Mouse (Mus musculus): ENCODE data around the gene P4ha2. TPM values are rescaled to one million over a fixed set of nuclear protein-coding genes. Genes with fewer than 3 reads are reported as not detected.

P4ha2 gene
- 0.54 TPM in 1 of 2 replicates, not detected in the other for total RNA-seq (2023)

GRCm38 (mm10) chr11:54100045-54100691, at the start of gene P4ha2:
P4ha2 (plus strand) TSS chr11:54100095.

GRCm38 (mm10) chr11:54068520-54069371, 31.1 kb upstream of the P4ha2 start, which contains the start of gene Pdlim4:
Pdlim4 (minus strand) TSS chr11:54069014.

Other genes with a start within 250 kb of the P4ha2 start
- gene Gm12216, start 240.8 kb upstream of the P4ha2 start, total RNA-seq (2023) = 0.41 TPM in 1 of 2 replicates, not detected in the other
- 5.4 and 6.4 TPM in 2 replicates for gene Slc22a5, start 208.4 kb upstream of the P4ha2 start, total RNA-seq (2023)
- gene Slc22a21, start 119.8 kb upstream of the P4ha2 start, total RNA-seq (2023) = 1.7 and 3.2 TPM in 2 replicates
- gene Slc22a4, start 72.0 kb upstream of the P4ha2 start, total RNA-seq (2023) = 16.3 and 24.7 TPM in 2 replicates
- gene Pdlim4, start 31.1 kb upstream of the P4ha2 start, total RNA-seq (2023) = 0.66 and 1.5 TPM in 2 replicates
- gene Csf2, start 149.6 kb downstream of the P4ha2 start, total RNA-seq (2023) = not detected in 2 replicates
- not detected in 2 replicates for gene Il3, start 167.2 kb downstream of the P4ha2 start, total RNA-seq (2023)
- 0.41 TPM in 1 of 2 replicates, not detected in the other for gene Acsl6, start 203.7 kb downstream of the P4ha2 start, total RNA-seq (2023)

Measured in neutrophil, adult 65 days (primary cell).